Mouse (Mus musculus) midbrain, embryonic 16.5 days (tissue): ENCODE measurements around the gene Pfn1. TPM values are rescaled to one million over a fixed set of nuclear protein-coding genes. Genes with fewer than 3 reads are reported as not detected.

Experiments used
- ATAC-seq: fragments of 200-750 bp; cut with Nextera tagmentation; 2 replicates; pipeline ENCODE4 v1.8.0; 2017; ENCODE audit warnings: moderate TSS enrichment
- H3K27ac ChIP-seq: fragments of 300-500 bp; sonication (generic); 2 replicates; pipeline ENCODE4 v1.5.1; 2014; ENCODE audit warnings: mild to moderate bottlenecking, low read length, mixed read lengths
- H3K27me3 ChIP-seq: fragments of 300-500 bp; sonication (generic); 2 replicates; pipeline ENCODE4 v1.6.1; 2014; ENCODE audit warnings: low read depth, low read length, mixed read lengths; ENCODE audit not compliant: control insufficient read depth, insufficient read depth
- H3K36me3 ChIP-seq: fragments of 300-500 bp; sonication (generic); 2 replicates; pipeline ENCODE4 v1.6.1; 2014; ENCODE audit warnings: mild to moderate bottlenecking, low read length, moderate library complexity, mixed read lengths; ENCODE audit not compliant: control insufficient read depth, insufficient read depth
- H3K4me1 ChIP-seq: fragments of 300-500 bp; sonication (generic); 2 replicates; pipeline ENCODE4 v1.6.1; 2014; ENCODE audit warnings: mild to moderate bottlenecking, low read length, mixed read lengths; ENCODE audit not compliant: control insufficient read depth, insufficient read depth
- H3K4me2 ChIP-seq: fragments of 300-500 bp; sonication (generic); 2 replicates; pipeline ENCODE4 v1.6.1; 2014; ENCODE audit warnings: mild to moderate bottlenecking, low read length, mixed read lengths
- H3K4me3 ChIP-seq: fragments of 300-500 bp; sonication (generic); 2 replicates; pipeline ENCODE4 v1.5.1; 2014; ENCODE audit warnings: low read depth, mild to moderate bottlenecking, low read length, moderate library complexity, mixed read lengths
- H3K9ac ChIP-seq: fragments of 300-500 bp; sonication (generic); 2 replicates; pipeline ENCODE4 v1.6.1; 2014; ENCODE audit warnings: low read depth, low read length, mixed read lengths
- H3K9me3 ChIP-seq: fragments of 300-500 bp; sonication (generic); replicated peaks from 2 replicates; pipeline ENCODE4 v1.6.1; 2014; ENCODE audit warnings: mild to moderate bottlenecking, low read length, mixed read lengths; ENCODE audit not compliant: control insufficient read depth, poor library complexity, severe bottlenecking
- WGBS: fragments of 180-500 bp; shearing (Covaris S2); extraction: QIAGEN DNeasy Blood & Tissue Kit; methylation state at CpG from one replicate; pipeline ENCODE4 v1.1.7; 2014; 5-methylcytosine and 5-hydroxymethylcytosine counted together
- polyA plus RNA-seq: library from polyadenylated mRNA; unstranded; fragments of >200 nt; fragmentation: Nextera tagmentation; extraction: Ambion mirVana; gene quantifications from 2 replicates; pipeline ENCODE4 v1.2.1, GENCODE M21; 2015

Gene Pfn1
- polyA plus RNA-seq, 1 experiment from 2014 or later: 632 TPM

GRCm38 (mm10) chr11:70693504-70693903, 39.1 kb upstream of the Pfn1 start:
- Histone ChIP-seq H3K9ac (no peak overlapping the region), H3K27me3 (no peaks in the 10 kb centered on the region), H3K27ac (no peak overlapping the region), H3K4me1 (peaks cover 7% of the 10 kb centered on the region; the same call in 1 of the 2 replicates), H3K4me2 (no peak overlapping the region), H3K9me3 (no peaks in the 10 kb centered on the region), H3K36me3 (no peaks in the 10 kb centered on the region), H3K4me3 (no peak overlapping the region)
- ATAC-seq: no peak
- 63% methylated on average over 3 of the region's 3 CpGs for WGBS

- Histone ChIP-seq H3K9ac (no peak overlapping the region), H3K36me3 (peaks cover 2% of the 10 kb centered on the region; the same call in 1 of the 2 replicates), H3K27me3 (no peaks in the 10 kb centered on the region), H3K4me1 (peaks cover 22% of the 10 kb centered on the region), H3K9me3 (no peaks in the 10 kb centered on the region), H3K4me3 (no peak overlapping the region), H3K27ac (no peak overlapping the region), H3K4me2 (no peak overlapping the region)
- 46% methylated on average over 4 of the region's 4 CpGs for WGBS
- no peak for ATAC-seq
Observed at GRCm38 (mm10) chr11:70689578-70689977, 35.1 kb upstream of the Pfn1 start.

DNA sequence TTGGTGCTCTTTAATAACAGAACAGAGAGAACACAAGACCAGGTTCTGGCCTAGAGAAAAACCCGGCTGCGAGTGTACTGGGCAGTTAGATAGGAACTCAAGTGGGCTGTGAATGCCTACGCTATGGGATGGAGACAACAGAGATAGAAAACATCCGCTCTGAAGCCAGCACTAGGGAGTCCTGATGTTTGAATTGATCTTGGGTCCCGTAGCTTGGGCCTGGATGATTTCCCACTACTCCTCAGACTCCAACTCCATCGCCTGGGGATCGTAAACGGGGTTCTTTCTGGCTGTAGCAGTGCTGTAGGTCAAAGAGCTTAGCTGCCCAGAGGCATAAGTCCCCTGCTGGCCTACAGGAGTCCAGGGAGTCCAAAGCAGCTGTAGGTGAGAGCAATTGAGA, 33.9 kb upstream of the Pfn1 start:
- WGBS: 10% methylated on average over 8 of the region's 8 CpGs
- H3K27me3 ChIP-seq: no peaks in the 10 kb centered on the region
- ATAC-seq: no peak

DNA sequence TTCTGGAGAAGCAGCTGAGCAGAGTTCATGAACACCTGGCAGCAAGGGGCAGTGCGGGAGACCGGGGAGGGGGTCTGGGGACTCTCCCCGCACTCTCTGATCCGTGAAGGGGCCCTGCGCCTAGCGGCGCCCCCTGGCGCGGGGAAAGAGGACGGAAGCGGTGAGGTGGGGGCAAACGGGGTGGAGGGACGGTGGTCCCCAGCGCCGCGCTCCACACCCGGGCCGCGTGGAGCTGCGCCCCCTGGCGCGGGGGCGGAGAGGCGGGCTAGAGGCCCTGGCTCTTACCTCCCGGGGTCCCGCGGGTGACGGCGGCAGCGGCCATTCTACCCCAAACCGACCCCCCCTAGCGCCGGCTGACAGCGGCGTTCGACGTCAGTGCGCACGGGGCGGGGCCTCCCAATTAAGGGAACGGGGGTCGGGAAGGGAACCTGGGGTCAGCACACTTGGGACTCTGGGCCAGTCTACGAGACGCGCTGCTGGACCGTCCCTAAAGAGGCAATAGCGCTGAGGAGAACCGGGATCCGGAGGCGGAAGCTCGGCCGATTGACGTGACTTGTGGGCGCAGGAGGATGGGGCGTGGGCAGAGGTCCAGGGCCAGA, 33.3 kb upstream of the Pfn1 start, which contains the start of gene Camta2:
Camta2 (minus strand) TSS at position 505 of the 599 bp plus-strand sequence.
- peak within 1 kb of the TSS; percentile 94 for H3K9ac ChIP-seq
- peak; percentile 81 for ATAC-seq
- peaks cover 7% of the 10 kb centered on the region; the same call in 1 of the 2 replicates for H3K36me3 ChIP-seq
- H3K4me3 ChIP-seq: peak within 1 kb of the TSS; percentile 82
- under 1% methylated on average over 50 of the region's 55 CpGs for WGBS
- no peaks in the 10 kb centered on the region for H3K9me3 ChIP-seq
- H3K27me3 ChIP-seq: no peaks in the 10 kb centered on the region
- peaks cover 22% of the 10 kb centered on the region for H3K4me1 ChIP-seq
- peak within 1 kb of the TSS; percentile 90 for H3K4me2 ChIP-seq
- H3K27ac ChIP-seq: peak within 1 kb of the TSS; percentile 85

More for the DNA sequence above, 33.9 kb upstream of the Pfn1 start:
- Histone ChIP-seq H3K36me3 (peaks cover 7% of the 10 kb centered on the region; the same call in 1 of the 2 replicates), H3K9ac (peak overlapping the region; percentile 94), H3K4me2 (peak overlapping the region; percentile 90), H3K27ac (peak overlapping the region; percentile 85), H3K4me3 (peak overlapping the region; percentile 82), H3K9me3 (no peaks in the 10 kb centered on the region), H3K4me1 (peaks cover 22% of the 10 kb centered on the region)

GRCm38 (mm10) chr11:70686901-70687566, 32.6 kb upstream of the Pfn1 start:
- H3K9ac ChIP-seq: peak overlapping the region; percentile 94
- H3K27ac ChIP-seq: peak overlapping the region; percentile 85
- H3K27me3 ChIP-seq: no peaks in the 10 kb centered on the region
- peaks cover 28% of the 10 kb centered on the region for H3K4me1 ChIP-seq
- WGBS: 6% methylated on average over 16 of the region's 16 CpGs
- ATAC-seq: peak; percentile 63
- no peaks in the 10 kb centered on the region for H3K9me3 ChIP-seq
- peak overlapping the region; percentile 90 for H3K4me2 ChIP-seq
- H3K4me3 ChIP-seq: peak overlapping the region; percentile 82
- peaks cover 7% of the 10 kb centered on the region; the same call in 1 of the 2 replicates for H3K36me3 ChIP-seq

GRCm38 (mm10) chr11:70683640-70684039, 29.2 kb upstream of the Pfn1 start:
- no peaks in the 10 kb centered on the region for H3K27me3 ChIP-seq
- H3K36me3 ChIP-seq: peaks cover 16% of the 10 kb centered on the region
- ATAC-seq: no peak
- no peaks in the 10 kb centered on the region for H3K9me3 ChIP-seq
- H3K9ac ChIP-seq: no peak overlapping the region
- H3K4me1 ChIP-seq: peaks cover 24% of the 10 kb centered on the region
- H3K4me2 ChIP-seq: no peak overlapping the region
- H3K27ac ChIP-seq: no peak overlapping the region
- H3K4me3 ChIP-seq: no peak overlapping the region
- 96% methylated on average over 5 of the region's 5 CpGs for WGBS

DNA sequence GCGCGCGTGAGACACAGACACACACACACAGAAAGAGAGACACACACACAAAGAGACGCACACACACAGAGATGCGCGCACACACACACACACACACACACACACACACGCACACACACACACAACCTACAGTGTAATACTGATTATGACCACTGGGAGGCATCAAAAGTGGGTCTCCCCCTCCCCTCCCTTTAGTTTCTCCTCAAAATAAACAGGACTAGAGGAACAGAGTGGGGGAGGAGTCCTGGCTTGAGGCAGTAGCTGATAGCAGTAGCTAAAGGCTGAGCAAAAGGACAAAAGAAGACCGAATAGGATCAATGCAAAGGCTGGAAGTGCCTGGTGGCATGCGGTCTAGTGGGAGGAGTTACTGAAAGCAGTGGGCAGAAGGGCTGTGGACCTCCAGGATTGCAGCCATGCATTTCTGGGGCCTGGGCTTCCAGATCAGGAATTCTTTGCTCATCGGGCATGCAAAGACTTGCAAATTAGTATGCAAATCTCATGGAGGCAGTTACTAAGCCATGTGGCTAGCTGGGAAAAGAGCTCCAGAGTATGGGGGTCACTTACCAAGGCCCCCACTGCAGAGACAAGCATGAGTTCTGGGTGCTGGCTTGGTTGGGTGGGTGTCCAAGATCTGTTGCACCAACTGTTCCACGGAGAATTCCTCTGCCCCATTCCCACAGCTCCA, 27.6 kb upstream of the Pfn1 start:
- Histone ChIP-seq H3K9ac (0 out of 2 replicates have a peak overlapping the region, but pooled peaks have one; percentile 22), H3K36me3 (peaks cover 16% of the 10 kb centered on the region), H3K9me3 (no peaks in the 10 kb centered on the region), H3K4me1 (peaks cover 19% of the 10 kb centered on the region), H3K4me2 (peak overlapping the region; percentile 5; the same call in 1 of the 2 replicates), H3K27me3 (no peaks in the 10 kb centered on the region), H3K4me3 (no peak overlapping the region), H3K27ac (peak overlapping the region; percentile 43)
- ATAC-seq: peak; percentile 57
- 14% methylated on average over 11 of the region's 11 CpGs for WGBS

- Histone ChIP-seq H3K36me3 (peaks cover 16% of the 10 kb centered on the region), H3K9ac (no peak overlapping the region), H3K4me2 (no peak overlapping the region), H3K27ac (no peak overlapping the region), H3K4me1 (peaks cover 11% of the 10 kb centered on the region), H3K27me3 (no peaks in the 10 kb centered on the region), H3K9me3 (no peaks in the 10 kb centered on the region), H3K4me3 (no peak overlapping the region)
- 66% methylated on average over 12 of the region's 12 CpGs for WGBS
- peak; percentile 21; the same call in 1 of the 2 replicates for ATAC-seq
Observed at GRCm38 (mm10) chr11:70681170-70681569, 26.7 kb upstream of the Pfn1 start.
